Mouse (Mus musculus) cerebellum, adult 11-12 months (tissue): ENCODE results near the gene Specc1.

ENCODE experiments used
- DNase-seq: peaks from one replicate; pipeline ENCODE4 v3.0.0; 2022

The Specc1 gene

DNA sequence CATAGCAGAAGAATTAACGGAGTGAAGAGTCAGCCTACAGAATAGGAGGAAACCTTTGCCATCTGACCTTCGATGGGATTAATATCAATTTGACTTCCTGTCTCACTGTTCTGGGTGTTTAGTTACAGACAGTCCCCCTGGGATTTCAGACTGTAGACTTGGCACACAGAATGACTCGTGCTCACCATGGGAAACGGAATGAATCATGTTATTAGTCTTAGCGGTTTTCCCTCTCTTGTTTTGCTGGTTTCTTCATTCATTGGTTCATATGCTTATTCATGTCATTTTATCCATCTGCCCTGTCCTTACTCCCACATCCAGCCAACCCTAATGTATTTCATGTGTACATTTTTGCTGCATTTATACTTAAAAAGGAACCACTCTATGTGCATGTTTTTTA is 14.3 kb downstream of the Specc1 start:
- peak; percentile 2 for DNase-seq

- peak; percentile 53 for DNase-seq
These were observed 15.1 kb downstream of the Specc1 start for GRCm38 (mm10) chr11:61971441-61972221.

GRCm38 (mm10) chr11:61974106-61974707 is 17.6 kb downstream of the Specc1 start:
- DNase-seq, result peak; percentile 60

- no peak for DNase-seq
These were observed 19.2 kb downstream of the Specc1 start for GRCm38 (mm10) chr11:61975783-61976182.

DNA sequence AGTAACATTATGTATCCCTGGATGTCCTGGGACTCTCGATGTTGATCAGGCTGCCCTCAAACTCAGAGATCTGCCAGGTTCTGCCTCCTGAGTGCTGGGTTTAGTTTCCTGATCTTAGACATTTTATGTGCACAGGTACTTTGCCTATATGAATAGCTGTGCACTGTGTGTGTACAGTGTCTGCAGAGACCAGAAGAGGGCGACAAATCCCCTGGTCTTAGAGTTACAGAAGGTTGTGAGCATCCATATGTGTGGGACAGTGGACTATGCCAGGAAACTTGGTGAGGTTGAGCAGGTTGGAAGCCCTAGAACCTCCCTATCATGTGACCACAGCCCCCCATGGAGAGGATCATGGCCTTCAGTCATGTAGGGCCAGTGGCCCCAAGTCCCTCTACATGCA is 24.7 kb downstream of the Specc1 start:
- DNase-seq, result no peak

- no peak for DNase-seq
These were observed 26.3 kb downstream of the Specc1 start for GRCm38 (mm10) chr11:61982828-61983227.

GRCm38 (mm10) chr11:61986939-61987338 is 30.4 kb downstream of the Specc1 start:
- no peak for DNase-seq

GRCm38 (mm10) chr11:61989647-61990046 is 33.1 kb downstream of the Specc1 start:
- no peak for DNase-seq

DNA sequence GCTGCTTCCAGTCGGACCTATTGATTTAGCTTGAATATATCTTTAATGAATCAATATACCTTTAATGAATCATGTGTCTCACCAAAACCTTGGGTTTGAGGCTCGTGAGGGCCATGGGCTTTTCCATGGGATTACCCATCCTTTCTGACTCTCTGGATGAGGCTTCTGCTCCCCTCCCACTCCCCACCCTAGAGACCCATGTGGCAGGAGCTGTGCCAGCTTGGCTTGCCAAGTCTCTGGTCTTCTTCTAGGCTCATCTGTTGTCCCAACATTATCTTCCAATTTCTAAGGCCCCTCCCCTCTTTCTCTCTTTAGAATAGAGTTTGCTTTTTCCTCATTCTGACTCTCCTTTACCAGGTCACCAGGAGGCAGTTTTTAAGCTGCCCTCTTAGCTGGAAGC is 35.0 kb downstream of the Specc1 start:
- no peak for DNase-seq

DNA sequence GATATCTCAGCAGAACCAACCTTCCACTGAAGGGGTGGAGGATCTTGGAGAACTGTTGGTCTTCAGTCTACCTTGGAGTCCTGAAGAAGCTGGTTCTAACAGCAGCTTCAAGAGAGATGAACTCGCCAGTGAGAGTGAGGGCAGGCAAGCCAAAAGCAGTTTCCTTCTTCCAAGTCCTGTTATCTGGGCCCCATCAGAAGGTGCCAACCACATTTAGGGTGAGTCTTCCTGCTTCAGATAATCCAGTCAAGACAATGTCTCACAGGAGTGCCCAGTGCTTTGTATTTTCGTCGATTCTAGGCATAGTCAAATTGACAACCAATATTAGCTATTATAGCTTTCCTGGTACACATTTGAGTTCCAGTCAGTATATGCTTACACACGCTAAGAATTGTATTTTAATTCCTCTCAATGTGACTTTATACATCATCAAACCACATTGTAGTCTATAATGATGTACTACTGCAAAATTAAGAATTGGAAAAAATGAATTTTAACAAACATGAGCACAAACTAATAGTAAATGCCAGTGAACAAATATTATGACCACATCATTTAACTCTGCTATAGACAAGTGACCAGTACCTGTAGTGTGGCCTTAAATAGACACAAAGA is 36.2 kb downstream of the Specc1 start:
- DNase-seq, result no peak

DNA sequence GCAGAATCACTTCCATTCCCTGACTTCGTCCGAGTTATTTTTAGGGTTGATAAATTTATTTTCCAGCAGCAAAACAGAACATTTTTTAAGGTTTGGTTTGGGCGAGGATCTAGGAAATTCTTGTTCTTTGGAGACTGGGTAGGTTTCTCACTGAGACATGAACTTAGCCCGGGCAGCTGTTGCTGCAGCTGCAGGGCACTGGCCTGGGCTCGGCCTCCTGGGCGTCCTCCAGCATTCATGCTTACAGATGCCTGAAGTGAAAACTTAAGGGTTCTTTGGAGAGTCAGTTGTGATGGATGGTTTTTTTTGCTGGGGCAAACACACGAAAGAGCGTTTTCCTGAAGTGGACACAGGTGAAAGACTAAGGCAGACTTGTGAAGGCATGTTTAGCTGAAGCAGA is 42.9 kb downstream of the Specc1 start:
- DNase-seq, result no peak

GRCm38 (mm10) chr11:62000099-62000498 is 43.5 kb downstream of the Specc1 start:
- no peak for DNase-seq

GRCm38 (mm10) chr11:62001977-62002376 is 45.4 kb downstream of the Specc1 start:
- no peak for DNase-seq

DNA sequence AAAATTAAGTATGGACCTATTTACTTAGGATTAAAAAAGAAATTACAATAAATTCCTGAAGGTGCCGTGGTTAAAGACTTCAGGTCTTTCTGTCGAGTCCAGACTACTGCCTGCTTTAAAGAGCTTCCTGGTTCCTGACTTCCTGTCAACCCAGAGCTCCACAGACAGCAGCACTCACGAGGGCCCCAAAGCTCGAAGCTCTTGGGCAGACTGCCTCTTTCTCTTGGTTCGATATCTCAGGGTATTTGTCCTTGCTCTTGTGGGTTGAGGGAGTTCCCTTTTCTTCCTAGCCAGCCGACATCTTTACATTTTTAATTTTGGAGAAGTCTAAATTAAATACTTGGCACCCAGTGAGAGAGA is 48.3 kb downstream of the Specc1 start:
- no peak for DNase-seq

DNA sequence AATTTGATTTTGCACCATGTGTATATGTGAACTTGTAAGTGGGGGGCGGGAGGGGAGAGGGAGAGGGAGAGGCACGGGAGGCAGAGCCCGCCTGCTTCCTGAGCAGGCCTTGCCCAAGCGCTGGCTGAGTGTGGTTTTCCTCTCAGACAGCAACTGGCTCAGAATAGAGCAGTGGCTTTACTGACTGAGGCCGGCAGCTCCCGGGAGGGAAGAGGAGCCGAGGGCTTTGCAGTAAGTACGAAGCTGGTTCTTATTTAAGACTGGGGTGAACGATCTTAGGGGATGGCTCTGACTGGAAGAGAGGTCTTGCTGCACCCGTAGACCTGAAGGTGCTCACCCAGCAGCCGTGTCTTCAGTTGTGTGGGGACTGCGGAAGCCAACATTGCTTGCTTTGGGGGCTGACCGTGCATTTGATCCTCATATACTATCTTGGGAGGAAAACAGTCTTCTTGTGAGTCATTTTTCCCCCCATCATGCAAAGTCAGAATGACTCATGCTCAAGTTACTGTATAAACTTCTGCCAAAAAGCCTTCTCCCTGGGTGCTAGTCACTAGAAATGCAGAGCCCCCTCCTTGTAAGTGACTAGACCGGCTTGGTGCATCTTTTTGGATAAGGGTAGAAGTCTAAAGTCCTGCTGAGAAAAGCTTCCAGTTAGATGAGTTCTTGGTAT is 48.8 kb downstream of the Specc1 start:
- no peak for DNase-seq

GRCm38 (mm10) chr11:62005911-62006260 is 49.3 kb downstream of the Specc1 start:
- no peak for DNase-seq

GRCm38 (mm10) chr11:62006680-62007079 is 50.1 kb downstream of the Specc1 start:
- no peak for DNase-seq

- no peak for DNase-seq
These were observed 51.4 kb downstream of the Specc1 start for GRCm38 (mm10) chr11:62007984-62008383.

GRCm38 (mm10) chr11:62010625-62011231 is 54.2 kb downstream of the Specc1 start:
- no peak for DNase-seq

DNA sequence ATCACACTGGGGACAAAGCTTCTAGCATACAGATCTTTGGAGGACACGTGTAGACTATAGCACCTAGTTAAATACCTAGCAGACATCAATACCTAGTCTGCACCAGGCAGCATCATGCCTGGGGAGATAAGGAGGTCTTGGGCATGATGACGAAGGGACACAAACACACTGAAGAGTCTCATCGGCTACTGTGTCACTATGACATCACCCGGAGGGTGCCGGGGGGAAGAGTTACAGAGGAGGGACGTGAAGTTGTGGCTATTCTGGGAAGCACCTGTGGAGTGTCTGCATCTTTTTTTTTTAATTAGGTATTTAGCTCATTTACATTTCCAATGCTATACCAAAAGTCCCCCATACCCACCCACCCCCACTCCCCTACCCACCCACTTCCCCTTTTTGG is 55.5 kb downstream of the Specc1 start:
- no peak for DNase-seq

- DNase-seq, result no peak
These were observed 56.9 kb downstream of the Specc1 start for GRCm38 (mm10) chr11:62013449-62013848.

DNA sequence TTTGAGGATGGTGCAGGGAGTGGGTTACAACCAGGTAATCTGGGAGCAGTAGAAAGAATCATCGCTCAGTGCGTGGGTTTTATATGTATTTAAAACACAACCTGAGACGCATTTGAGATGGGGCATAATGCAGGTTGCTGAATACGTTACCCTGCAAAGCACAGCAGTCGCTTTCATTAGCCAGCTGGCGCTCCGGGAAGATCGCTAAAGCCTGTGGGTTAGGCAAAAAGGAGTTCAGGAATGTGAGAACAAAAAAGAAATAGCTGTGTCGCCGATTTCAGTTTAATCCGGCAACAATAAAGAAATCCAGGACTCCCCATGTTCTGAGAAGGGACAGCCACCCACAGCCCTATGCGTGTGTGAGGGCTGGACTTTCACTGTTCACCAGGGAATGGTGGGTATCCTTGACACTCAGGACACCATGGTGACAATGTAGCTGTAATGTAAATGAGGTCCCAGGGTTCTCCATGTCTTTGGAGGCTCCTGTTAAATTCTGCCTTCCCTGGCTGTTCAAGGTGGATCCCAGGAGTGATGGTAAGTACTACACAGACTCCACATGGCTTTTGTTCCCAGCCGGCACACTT is 58.6 kb downstream of the Specc1 start:
- DNase-seq, result no peak

GRCm38 (mm10) chr11:62016985-62017384 is 60.4 kb downstream of the Specc1 start:
- DNase-seq, result no peak
